Mouse (Mus musculus) MEL (cell line): Measurements from ENCODE around the gene Ino80b. TPM values are rescaled to one million over a fixed set of nuclear protein-coding genes. Genes with fewer than 3 reads are reported as not detected.
A peak's percentile ranks its signal among the peaks of the same experiment; 100 is the strongest.

Source experiments
- DNase-seq: peaks from one replicate; pipeline ENCODE4 v3.0.0; 2011; ENCODE audit warnings: low read depth, low spot score
- H3K27ac ChIP-seq: 2 replicates; pipeline ENCODE4 v1.5.1; 2012; ENCODE audit warnings: low read depth, mild to moderate bottlenecking, control low read depth, low read length, moderate library complexity; ENCODE audit not compliant: control insufficient read depth
- H3K27me3 ChIP-seq, 2 experiments: fragments of 150-350 bp in 1 of 2; sonication (generic) in 1 of 2; 2 replicates each; pipeline ENCODE4 v1.6.1; 2012; ENCODE audit warnings: low read length in 2 of 2, mild to moderate bottlenecking in 2 of 2, improper control_type of control experiment in 1 of 2, moderate library complexity in 1 of 2; ENCODE audit not compliant: insufficient read depth in 2 of 2, control insufficient read depth in 1 of 2
- H3K36me3 ChIP-seq, 2 experiments: 2 replicates each; pipeline ENCODE4 v1.6.1; 2012 to 2014; ENCODE audit warnings: low read length in 2 of 2, improper control_type of control experiment in 1 of 2, inconsistent platforms in 1 of 2, mild to moderate bottlenecking in 1 of 2; ENCODE audit not compliant: insufficient read depth in 2 of 2, control insufficient read depth in 1 of 2
- H3K4me1 ChIP-seq, 2 experiments: fragments of 150-350 bp in 1 of 2; sonication (generic) in 1 of 2; 2 replicates each; pipeline ENCODE4 v1.6.1; 2012; ENCODE audit warnings: low read length in 2 of 2, improper control_type of control experiment in 1 of 2, mild to moderate bottlenecking in 1 of 2; ENCODE audit not compliant: insufficient read depth in 2 of 2, control insufficient read depth in 1 of 2
- H3K4me3 ChIP-seq, 2 experiments: fragments of 150-350 bp in 1 of 2; sonication (generic) in 1 of 2; 2 replicates each; pipeline ENCODE4 v1.5.1; 2012; ENCODE audit warnings: low read depth in 2 of 2, low read length in 2 of 2, mild to moderate bottlenecking in 2 of 2, moderate library complexity in 2 of 2, control low read depth in 1 of 2, improper control_type of control experiment in 1 of 2; ENCODE audit not compliant: control insufficient read depth in 1 of 2, insufficient read depth in 1 of 2
- H3K79me2 ChIP-seq: 2 replicates; pipeline ENCODE4 v1.6.1; 2012; ENCODE audit warnings: mild to moderate bottlenecking, low read length, moderate library complexity; ENCODE audit not compliant: control insufficient read depth, poor library complexity, insufficient read depth
- H3K9ac ChIP-seq: 2 replicates; pipeline ENCODE4 v1.6.1; 2012; ENCODE audit warnings: low read depth, mild to moderate bottlenecking, control low read depth, low read length, moderate library complexity; ENCODE audit not compliant: control insufficient read depth, poor library complexity, severe bottlenecking
- H3K9me3 ChIP-seq: fragments of 150-350 bp; sonication (generic); replicated peaks from 2 replicates; pipeline ENCODE4 v1.6.1; 2012; ENCODE audit warnings: mild to moderate bottlenecking, low read length, improper control_type of control experiment, moderate library complexity; ENCODE audit not compliant: insufficient read depth
- CHD1 ChIP-seq: IDR thresholded peaks from 2 replicates; pipeline ENCODE4 v1.6.1; 2012; ENCODE audit warnings: low read depth, mild to moderate bottlenecking, inconsistent platforms, low read length, improper control_type of control experiment
- CTCF ChIP-seq, 3 experiments: IDR thresholded peaks in 2 of 3; conservative IDR thresholded peaks in 1 of 3; 2 replicates each; pipeline ENCODE4 v1.5.1; 2011 to 2012; ENCODE audit warnings: low read length in 3 of 3, low read depth in 2 of 3, mild to moderate bottlenecking in 2 of 3, improper control_type of control experiment in 1 of 3, inconsistent platforms in 1 of 3, mixed read lengths in 1 of 3, moderate library complexity in 1 of 3; ENCODE audit not compliant: control insufficient read depth in 1 of 3, insufficient read depth in 1 of 3, poor library complexity in 1 of 3, severe bottlenecking in 1 of 3
- ELF1 ChIP-seq: IDR thresholded peaks from 2 replicates; pipeline ENCODE4 v1.6.1; 2014; ENCODE audit warnings: low read depth, mild to moderate bottlenecking, inconsistent platforms, low read length, improper control_type of control experiment, moderate library complexity
- ETS1 ChIP-seq: IDR thresholded peaks from 2 replicates; pipeline ENCODE4 v1.6.1; 2012; ENCODE audit warnings: low read depth, mild to moderate bottlenecking, inconsistent platforms, low read length, improper control_type of control experiment, moderate library complexity
- HCFC1 ChIP-seq: IDR thresholded peaks from 2 replicates; pipeline ENCODE4 v1.6.1; 2012; ENCODE audit warnings: low read depth, mild to moderate bottlenecking, inconsistent platforms, low read length, improper control_type of control experiment, moderate library complexity
- MAX ChIP-seq: IDR thresholded peaks from 2 replicates; pipeline ENCODE4 v1.6.1; 2011; ENCODE audit warnings: low read length, improper control_type of control experiment
- MAZ ChIP-seq: IDR thresholded peaks from 2 replicates; pipeline ENCODE4 v1.6.1; 2012; ENCODE audit warnings: low read depth, mild to moderate bottlenecking, inconsistent platforms, low read length, improper control_type of control experiment
- MEF2A ChIP-seq: IDR thresholded peaks from 2 replicates; pipeline ENCODE4 v1.6.1; 2014; ENCODE audit warnings: low read depth, mild to moderate bottlenecking, inconsistent platforms, low read length, improper control_type of control experiment; ENCODE audit not compliant: poor library complexity, insufficient replicate concordance, severe bottlenecking; ENCODE audit errors: extremely low read depth
- MXI1 ChIP-seq: IDR thresholded peaks from 2 replicates; pipeline ENCODE4 v1.6.1; 2011; ENCODE audit warnings: mild to moderate bottlenecking, low read depth, low read length, improper control_type of control experiment
- MYC ChIP-seq: IDR thresholded peaks from 2 replicates; pipeline ENCODE4 v1.6.1; 2011; ENCODE audit warnings: low read depth, mild to moderate bottlenecking, low read length, improper control_type of control experiment, moderate library complexity
- NELFE ChIP-seq: IDR thresholded peaks from 2 replicates; pipeline ENCODE4 v1.6.1; 2011; ENCODE audit warnings: low read depth, low read length, improper control_type of control experiment
- NRF1 ChIP-seq: IDR thresholded peaks from 2 replicates; pipeline ENCODE4 v1.6.1; 2014; ENCODE audit warnings: low read depth, mild to moderate bottlenecking, inconsistent platforms, low read length, improper control_type of control experiment, moderate library complexity; ENCODE audit not compliant: poor library complexity, insufficient read depth, severe bottlenecking
- POLR2A ChIP-seq, 2 experiments: IDR thresholded peaks; 2 replicates each; pipeline ENCODE4 v1.6.1; 2011 to 2012; ENCODE audit warnings: low read length in 2 of 2, mild to moderate bottlenecking in 2 of 2, control low read depth in 1 of 2, improper control_type of control experiment in 1 of 2, low read depth in 1 of 2, moderate library complexity in 1 of 2; ENCODE audit not compliant: control insufficient read depth in 1 of 2, insufficient read depth in 1 of 2, poor library complexity in 1 of 2
- POLR2AphosphoS2 ChIP-seq: IDR thresholded peaks from 2 replicates; pipeline ENCODE4 v1.6.1; 2011; ENCODE audit warnings: low read length, improper control_type of control experiment
- SIN3A ChIP-seq: IDR thresholded peaks from 2 replicates; pipeline ENCODE4 v1.6.1; 2012; ENCODE audit warnings: low read length, improper control_type of control experiment, inconsistent platforms
- TAL1 ChIP-seq: IDR thresholded peaks from 2 replicates; pipeline ENCODE4 v1.6.1; 2012; ENCODE audit warnings: mild to moderate bottlenecking, inconsistent platforms, low read length, moderate library complexity, mixed read lengths
- TBP ChIP-seq: IDR thresholded peaks from 2 replicates; pipeline ENCODE4 v1.8.0; 2011; ENCODE audit warnings: low read depth, low read length, improper control_type of control experiment
- TCF12 ChIP-seq: IDR thresholded peaks from 2 replicates; pipeline ENCODE4 v1.6.1; 2014; ENCODE audit warnings: low read depth, mild to moderate bottlenecking, inconsistent platforms, low read length, improper control_type of control experiment, moderate library complexity
- UBTF ChIP-seq: IDR thresholded peaks from 2 replicates; pipeline ENCODE4 v1.6.1; 2012; ENCODE audit warnings: low read depth, mild to moderate bottlenecking, inconsistent platforms, low read length, improper control_type of control experiment, moderate library complexity, borderline replicate concordance; ENCODE audit not compliant: insufficient read depth
- USF1 ChIP-seq: IDR thresholded peaks from 2 replicates; pipeline ENCODE4 v1.6.1; 2014; ENCODE audit warnings: low read depth, mild to moderate bottlenecking, inconsistent platforms, low read length, improper control_type of control experiment, moderate library complexity
- ZKSCAN1 ChIP-seq: IDR thresholded peaks from 2 replicates; pipeline ENCODE4 v1.6.1; 2012; ENCODE audit warnings: low read depth, mild to moderate bottlenecking, inconsistent platforms, low read length, improper control_type of control experiment, moderate library complexity
- ZMIZ1 ChIP-seq: IDR thresholded peaks from 2 replicates; pipeline ENCODE4 v1.6.1; 2012; ENCODE audit warnings: low read depth, mild to moderate bottlenecking, inconsistent platforms, low read length, improper control_type of control experiment, moderate library complexity
- ZNF384 ChIP-seq: IDR thresholded peaks from 2 replicates; pipeline ENCODE4 v1.6.1; 2012; ENCODE audit warnings: low read depth, mild to moderate bottlenecking, inconsistent platforms, low read length, improper control_type of control experiment
- polyA plus RNA-seq, 2 experiments: library from polyadenylated mRNA; stranded (reverse) in 1 of 2; unstranded in 1 of 2; fragments of >175 nt in 1 of 2; fragments of >200 nt in 1 of 2; gene quantifications; 2 replicates each; pipeline versions ENCODE4 v1.2.1 to v1.2.4; 2012; ENCODE audit warnings: low replicate concordance in 2 of 2, low read depth in 1 of 2; ENCODE audit not compliant: insufficient read length in 2 of 2, insufficient read depth in 1 of 2, missing spikeins in 1 of 2
- total RNA-seq: library from RNA; depleted of rRNA; stranded (reverse); fragments of 300-350 nt; gene quantifications from 2 replicates; pipeline ENCODE4 v1.2.3, GENCODE M21; 2012

Gene Ino80b
- total and polyA plus RNA-seq, 3 experiments = 30.6 to 40.9 TPM; not detected in 1

- peaks cover 0 to 15% of the 10 kb centered on the region in 2 experiments; a peak in 3 of 4 replicates for H3K36me3 ChIP-seq
- TF ChIP-seq MXI1 (peak; percentile 27), MYC (peak; percentile 63; the same call in 1 of the 2 replicates), CHD1 (no peak), NRF1 (peak; percentile 2; the same call in 1 of the 2 replicates), HCFC1 (no peak)
- TF ChIP-seq, all 39 proteins: peak for 3
- peak; percentile 50 for DNase-seq
- Histone ChIP-seq H3K27ac (peak overlapping the region; percentile 4), H3K9me3 (no peaks in the 10 kb centered on the region), H3K4me1 (peaks cover 0 to 19% of the 10 kb centered on the region in 2 experiments; a peak in 2 of 4 replicates), H3K27me3 (no peaks in the 10 kb centered on the region), H3K4me3 (peak overlapping the region; percentile 89 to 94), H3K79me2 (peaks cover 34% of the 10 kb centered on the region), H3K9ac (peak overlapping the region; percentile 88)
Observed at GRCm38 (mm10) chr6:83115682-83116372, 9.4 kb downstream of the Ino80b start.

GRCm38 (mm10) chr6:83115011-83115671 is 10.1 kb downstream of the Ino80b start, which contains the start of gene Mogs:
Gene Mogs, plus strand, starts transcription at chr6:83115496.
- Histone ChIP-seq H3K27ac (peak within 1 kb of the TSS; percentile 90), H3K36me3 (peaks cover 0 to 20% of the 10 kb centered on the region in 2 experiments; a peak in 3 of 4 replicates), H3K4me1 (peaks cover 0 to 18% of the 10 kb centered on the region in 2 experiments; a peak in 3 of 4 replicates), H3K79me2 (peaks cover 32% of the 10 kb centered on the region), H3K27me3 (no peaks in the 10 kb centered on the region), H3K9me3 (no peaks in the 10 kb centered on the region), H3K9ac (peak within 1 kb of the TSS; percentile 88), H3K4me3 (peak within 1 kb of the TSS; percentile 89 to 94)
- peak; percentile 93 for DNase-seq
- TF ChIP-seq MXI1 (peak; percentile 88), MAZ (peak; percentile 58; the same call in 1 of the 2 replicates), CTCF (IDR thresholded peaks at IDR 0.05 in 2 of 3, conservative IDR thresholded peaks at IDR 0.05 in 1 of 3; ENCODE audit: control insufficient read depth in 1 of 3, insufficient read depth in 1 of 3, low read depth in 2 of 3, low read length in 3 of 3, poor library complexity in 1 of 3, severe bottlenecking in 1 of 3) (peak in 1 of 3 experiments; percentile 53; a peak in 2 of 6 replicates), USF1 (no peak), POLR2AphosphoS2 (peak; percentile 95), ZNF384 (no peak), ZKSCAN1 (no peak), SIN3A (peak; percentile 92), ELF1 (peak; percentile 98), HCFC1 (peak; percentile 87), UBTF (no peak), TAL1 (no peak), POLR2A (IDR thresholded peaks at IDR 0.05; ENCODE audit: control insufficient read depth in 1 of 2, insufficient read depth in 1 of 2, low read depth in 1 of 2, low read length in 2 of 2, poor library complexity in 1 of 2) (peak; percentile 93 to 97), MEF2A (no peak), NELFE (peak; percentile 96), TBP (peak; percentile 80), TCF12 (peak; percentile 61), ETS1 (peak; percentile 41; the same call in 1 of the 2 replicates), ZMIZ1 (peak; percentile 72), MAX (no peak; the same call in none of the 2 replicates), NRF1 (peak; percentile 41; the same call in 1 of the 2 replicates)
